Mouse (Mus musculus) fat pad, adult 2 months (tissue): ENCODE data around the gene D930048N14Rik.
"Not testable (repeated sequence)": the region's sequence is repeated elsewhere in the genome, so short reads cannot be mapped to it uniquely, and the experiment has no call there.

Source experiments
- DNase-seq: peaks from one replicate; pipeline ENCODE4 v3.0.0-alpha.2; 2011; ENCODE audit warnings: low read depth, low spot score; ENCODE audit errors: extremely low read depth

The D930048N14Rik gene

DNA sequence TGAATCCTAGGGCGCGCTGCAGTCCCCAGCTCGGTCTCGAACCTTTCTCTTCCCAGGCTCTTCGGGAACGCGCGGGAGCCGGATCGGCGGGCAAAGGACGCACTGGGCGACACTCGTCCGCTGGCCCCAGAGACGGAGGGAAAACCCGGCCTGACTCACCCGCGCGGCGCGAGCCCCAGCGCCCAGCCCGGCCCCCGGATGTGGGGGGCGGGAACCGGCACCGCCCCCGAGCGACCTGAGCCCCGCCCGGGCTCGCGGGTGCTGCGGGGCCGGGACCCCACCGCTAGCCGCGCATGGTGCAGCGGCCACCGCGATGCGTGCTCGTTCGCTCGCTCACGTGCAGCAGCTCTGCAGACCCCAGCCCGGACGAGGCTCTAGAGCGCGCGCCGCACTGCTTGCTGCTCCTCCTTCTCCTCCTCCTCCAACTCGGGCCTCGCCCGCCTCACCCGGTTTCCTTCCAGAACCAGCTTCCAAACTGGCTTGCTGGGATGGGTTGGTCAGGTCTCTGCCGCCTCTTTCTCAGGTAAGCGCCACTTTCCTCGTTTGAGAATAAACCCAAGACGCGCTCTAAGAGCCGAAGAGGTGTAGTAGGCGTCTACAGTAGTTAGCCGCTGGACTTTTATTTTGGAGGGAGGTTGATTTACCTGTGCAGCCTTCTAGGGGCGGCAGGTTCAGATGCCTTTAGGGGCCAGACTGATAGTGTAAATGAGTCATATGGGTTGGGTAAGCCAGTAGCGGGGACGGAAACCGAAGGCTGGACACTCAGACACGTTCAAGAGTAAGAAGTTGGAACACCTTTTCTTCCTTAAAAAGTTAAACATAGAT lies at the start of gene D930048N14Rik, which contains the start of gene N4bp3:
D930048N14Rik (plus strand) TSS at position 264 of the 825 bp plus-strand sequence.
N4bp3 (minus strand) TSS at position 152 of the 825 bp plus-strand sequence.
- no peak for DNase-seq

DNA sequence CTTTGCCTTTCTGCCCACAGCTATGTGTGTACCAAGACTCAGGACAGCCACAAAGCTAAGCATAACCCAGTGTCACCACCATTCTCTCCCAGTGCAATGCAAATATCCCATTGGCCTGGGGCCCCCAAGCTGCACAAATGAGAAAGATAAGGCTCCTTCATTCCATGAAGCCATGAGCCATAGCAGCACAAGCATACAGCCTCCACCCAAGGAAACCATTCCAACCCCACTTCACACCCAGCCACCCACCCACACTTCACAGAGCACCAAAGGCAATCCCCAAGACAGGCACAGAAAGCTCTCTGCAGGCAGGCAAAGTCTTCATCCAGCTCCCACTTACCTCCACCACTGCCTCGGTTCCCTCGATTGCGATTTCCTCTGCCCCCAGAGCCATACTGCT lies 48.5 kb upstream of the D930048N14Rik start:
- DNase-seq, result no peak

DNA sequence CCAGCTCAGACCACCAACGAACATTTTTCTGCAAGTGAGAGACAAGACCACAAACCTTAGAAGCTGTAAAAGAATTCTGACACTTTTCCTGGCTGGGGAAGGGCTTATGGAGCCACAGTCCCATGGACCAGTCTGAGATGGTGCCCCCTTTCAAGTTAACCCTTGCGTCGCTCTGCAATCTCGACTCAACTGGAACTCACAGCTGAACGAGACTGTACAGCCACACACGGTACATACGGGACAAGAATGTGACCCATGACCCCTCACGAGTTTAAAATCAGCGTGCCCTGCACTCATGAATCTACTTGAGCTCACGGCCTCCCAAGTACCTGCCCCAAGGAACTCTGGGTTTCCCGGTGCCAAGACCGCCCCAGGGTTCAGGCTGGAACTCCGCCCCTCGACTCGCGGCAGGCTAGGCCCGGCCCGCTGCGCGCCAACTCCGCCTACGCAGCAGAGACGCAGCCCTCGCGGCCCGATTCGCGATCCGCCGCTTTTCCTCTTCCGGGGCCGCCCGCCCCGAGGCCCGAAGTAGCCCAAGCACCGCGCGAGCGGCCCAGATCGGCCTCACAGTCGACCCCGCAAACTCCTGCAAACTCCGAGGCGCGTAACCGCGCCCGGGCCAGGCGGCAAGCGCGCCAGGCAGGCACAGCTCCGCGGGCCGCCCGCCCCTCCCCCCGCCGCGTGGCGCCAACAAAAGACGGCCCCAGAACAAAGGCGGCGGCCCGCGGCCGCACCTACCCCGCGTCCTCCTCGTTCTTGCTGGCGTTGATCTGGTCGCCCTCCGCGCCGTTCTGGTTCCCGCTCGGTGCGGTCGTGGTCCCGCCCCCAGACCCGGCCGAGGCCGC lies 44.9 kb upstream of the D930048N14Rik start:
- no peak for DNase-seq

DNA sequence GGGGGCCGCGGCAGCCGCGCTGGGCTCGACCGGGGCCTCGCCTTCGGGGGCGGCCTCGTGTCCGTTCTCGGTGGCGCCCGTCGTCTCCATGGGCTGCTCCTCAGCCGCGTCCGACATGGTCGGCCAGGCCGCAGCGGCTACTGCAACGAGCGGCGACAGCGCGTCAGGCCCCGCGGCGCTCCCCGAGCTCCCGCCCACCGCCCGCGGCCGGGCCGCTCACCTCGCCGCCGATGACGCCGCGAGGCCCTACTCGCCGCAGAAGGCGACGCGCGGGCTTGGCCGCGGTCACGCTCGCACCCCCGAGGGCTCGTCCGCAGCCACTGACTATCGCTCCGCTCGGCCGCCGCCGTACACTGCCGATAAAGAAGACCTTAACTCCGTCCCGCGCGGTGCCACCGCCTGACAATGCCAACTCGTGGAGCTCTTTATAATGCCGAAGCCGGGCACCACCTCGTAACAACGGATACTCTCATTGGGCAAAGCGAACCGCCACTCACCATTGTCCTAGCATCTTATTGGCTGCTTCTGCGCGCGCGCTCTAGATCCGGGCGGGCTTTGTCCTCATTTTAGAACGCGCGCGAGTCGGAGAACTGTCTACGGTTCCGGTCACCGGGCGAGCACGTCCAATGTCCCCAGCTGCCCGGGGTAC lies 44.2 kb upstream of the D930048N14Rik start, which contains the start of gene Hnrnpab:
Hnrnpab (minus strand) TSS at position 401 of the 649 bp plus-strand sequence.
- DNase-seq, result no peak

GRCm38 (mm10) chr11:51607096-51607738 lies 43.5 kb upstream of the D930048N14Rik start:
- DNase-seq, result no peak

- no peak for DNase-seq
These were observed 41.4 kb upstream of the D930048N14Rik start for GRCm38 (mm10) chr11:51609266-51609909.

DNA sequence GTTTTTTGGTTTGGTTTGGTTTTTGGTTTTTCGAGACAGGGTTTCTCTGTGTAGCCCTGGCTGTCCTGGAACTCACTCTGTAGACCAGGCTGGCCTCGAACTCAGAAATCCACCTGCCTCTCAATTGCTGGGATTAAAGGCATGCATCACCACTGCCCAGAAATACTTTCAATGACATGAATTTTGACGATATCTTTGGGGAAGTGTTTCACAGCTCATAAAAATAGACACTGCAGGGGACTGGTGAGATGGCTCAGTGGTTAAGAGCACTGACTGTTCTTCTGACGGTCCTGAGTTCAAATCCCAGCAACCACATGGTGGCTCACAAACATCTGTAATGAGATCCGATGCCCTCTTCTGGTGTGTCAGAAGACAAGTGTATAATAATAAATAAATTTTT lies 40.8 kb upstream of the D930048N14Rik start:
- not testable (repeated sequence) for DNase-seq

DNA sequence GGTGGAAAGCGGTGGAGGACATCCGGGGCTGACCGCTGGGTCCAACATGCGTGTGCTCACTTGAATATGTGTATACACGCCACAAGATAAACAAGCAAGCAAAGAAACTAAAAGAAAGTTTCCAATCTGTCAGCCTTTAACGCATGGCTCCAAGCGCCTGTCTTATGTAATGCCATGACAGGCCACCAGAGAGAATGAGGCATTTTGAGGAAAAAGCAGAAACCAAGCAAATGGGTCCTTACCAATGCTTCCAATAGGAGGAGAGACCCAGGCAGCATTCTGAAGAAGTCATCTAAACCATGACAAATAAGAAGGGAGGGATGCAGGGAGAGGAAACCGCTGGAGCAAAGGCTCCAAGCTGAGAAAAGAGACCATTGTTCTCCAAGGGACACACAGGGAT lies 36.5 kb upstream of the D930048N14Rik start:
- no peak for DNase-seq

GRCm38 (mm10) chr11:51615129-51615528 lies 35.6 kb upstream of the D930048N14Rik start:
- DNase-seq, result no peak

GRCm38 (mm10) chr11:51615601-51616000 lies 35.2 kb upstream of the D930048N14Rik start:
- no peak for DNase-seq

- not testable (repeated sequence) for DNase-seq
These were observed 34.6 kb upstream of the D930048N14Rik start for GRCm38 (mm10) chr11:51616113-51616512.

DNA sequence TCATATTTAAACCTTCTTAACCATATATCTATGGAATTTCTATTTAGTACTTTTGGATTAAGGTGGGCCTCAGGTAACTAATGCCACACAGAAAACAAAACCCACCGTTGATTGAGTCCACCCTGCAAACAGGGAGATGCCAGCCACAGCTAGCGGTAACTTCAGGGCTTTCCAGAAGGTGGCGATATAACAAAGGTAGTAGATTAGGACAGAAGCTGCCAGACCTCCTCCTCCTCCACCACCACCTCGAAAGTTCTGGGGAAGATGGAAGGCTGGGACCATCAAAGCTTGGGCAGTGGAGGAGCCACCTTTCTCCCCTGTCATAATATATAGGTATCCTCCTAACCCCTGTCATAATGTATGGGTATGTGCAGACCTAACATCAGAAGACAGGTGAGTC lies 33.1 kb upstream of the D930048N14Rik start:
- no peak for DNase-seq

- DNase-seq, result no peak
These were observed 31.8 kb upstream of the D930048N14Rik start for GRCm38 (mm10) chr11:51618894-51619408.

DNA sequence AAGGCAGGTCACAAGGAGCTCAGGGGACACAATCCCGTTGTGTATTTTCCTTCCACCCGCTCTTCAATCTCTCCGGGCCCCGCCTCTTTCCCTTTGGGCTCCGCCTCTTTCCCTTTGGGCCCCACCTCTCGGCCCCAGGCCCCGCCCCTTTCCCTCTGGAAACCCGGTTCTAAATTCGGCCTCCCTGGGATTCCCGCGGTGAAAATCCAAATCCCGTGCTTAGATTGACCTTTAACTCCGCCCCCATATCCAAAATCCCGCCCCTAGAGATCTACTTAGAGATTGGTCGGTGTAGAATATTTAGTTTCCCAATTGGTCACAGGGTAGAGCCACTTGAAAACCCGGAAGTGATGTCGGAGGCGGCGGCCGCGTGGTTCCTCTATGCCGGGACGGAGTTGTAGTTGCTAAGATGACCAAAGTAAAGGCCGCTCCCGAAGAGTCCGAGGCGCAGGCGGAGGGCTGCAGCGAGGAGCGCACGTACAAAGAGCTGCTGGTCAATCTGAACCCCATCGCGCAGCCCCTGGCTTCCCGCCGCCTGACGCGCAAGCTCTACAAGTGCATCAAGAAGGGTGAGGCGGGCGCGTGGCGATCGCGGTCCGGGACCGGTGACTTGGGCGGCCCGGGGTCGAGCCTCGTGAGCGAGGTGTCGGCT lies 31.2 kb upstream of the D930048N14Rik start, which contains the start of gene Nhp2:
Nhp2 (plus strand) TSS at position 327 of the 652 bp plus-strand sequence.
- peak; percentile 100 for DNase-seq

- no peak for DNase-seq
These were observed 30.7 kb upstream of the D930048N14Rik start for GRCm38 (mm10) chr11:51620084-51620483.

DNA sequence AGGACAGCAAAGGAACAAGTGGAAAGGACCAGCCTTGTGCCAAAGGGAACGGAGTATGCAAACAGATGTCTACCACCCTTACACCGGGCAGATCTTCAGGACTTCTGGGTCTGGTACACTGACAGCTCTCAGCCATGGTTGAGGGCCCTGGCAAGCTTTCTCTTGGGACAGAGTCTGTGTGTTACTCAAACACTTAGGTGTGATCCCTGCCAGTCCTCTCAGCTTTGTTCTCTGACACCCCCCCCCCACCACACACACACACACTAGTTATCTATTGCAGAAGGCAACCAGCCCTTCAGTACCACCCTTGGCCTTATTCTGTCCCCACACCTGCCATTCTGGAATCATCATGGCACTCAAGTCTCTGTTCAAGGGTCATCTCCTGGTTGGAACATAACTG lies 29.0 kb upstream of the D930048N14Rik start:
- DNase-seq, result no peak

DNA sequence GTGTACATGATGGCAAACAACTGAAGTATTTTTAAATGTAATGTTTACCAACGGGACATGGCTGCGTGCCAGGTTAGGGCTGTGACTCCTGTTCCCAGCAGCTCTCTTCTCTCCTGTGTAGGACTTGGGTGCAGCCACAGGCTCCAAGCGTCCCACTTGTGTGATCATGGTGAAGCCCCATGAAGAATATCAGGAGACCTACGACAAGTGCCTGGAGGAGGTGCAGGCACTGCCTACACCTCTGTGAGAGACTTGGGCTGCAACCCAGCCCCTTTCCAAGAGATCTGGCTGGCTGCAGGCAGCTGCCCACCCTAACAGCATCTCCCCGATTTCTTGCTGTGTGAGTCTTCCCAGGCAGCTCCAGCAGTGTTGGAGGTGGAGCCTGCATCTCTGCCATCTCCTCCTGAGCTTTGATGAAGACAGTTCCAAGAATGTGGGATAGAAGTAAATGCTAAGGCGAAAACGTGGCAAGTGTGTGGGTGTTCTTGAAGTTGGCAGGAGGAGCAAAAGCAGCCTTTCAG lies 27.7 kb upstream of the D930048N14Rik start:
- no peak for DNase-seq

DNA sequence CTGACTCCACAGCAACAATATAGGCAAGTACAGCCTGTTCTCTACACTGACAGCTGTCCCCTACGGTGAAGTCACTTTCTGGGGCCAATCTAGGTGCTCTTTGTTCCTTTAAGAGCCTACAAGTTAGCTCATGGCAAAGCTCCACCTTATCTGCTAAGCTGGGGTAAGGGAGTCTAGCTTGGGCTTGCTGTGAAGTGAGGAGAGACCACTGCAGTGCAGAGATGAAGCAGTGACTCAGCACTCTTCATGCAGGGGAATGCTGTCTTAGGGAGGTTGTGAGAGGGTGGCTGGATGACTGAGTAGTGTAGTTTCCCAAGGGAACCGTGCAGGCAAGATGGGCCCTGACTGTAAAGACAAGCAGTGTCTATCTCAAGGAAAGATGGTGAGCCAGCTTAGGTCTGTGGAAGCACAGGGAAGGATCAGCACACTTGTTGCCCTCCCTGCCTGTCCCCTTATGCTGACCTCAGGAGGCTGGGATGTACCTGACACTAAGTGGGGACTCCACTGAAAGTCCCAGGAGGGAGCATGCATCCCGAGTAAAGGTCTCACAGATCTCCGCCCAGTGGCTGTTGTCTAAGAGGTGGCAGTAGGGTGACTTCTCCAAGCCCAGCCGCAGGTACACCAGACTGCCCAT lies 25.4 kb upstream of the D930048N14Rik start:
- no peak for DNase-seq

DNA sequence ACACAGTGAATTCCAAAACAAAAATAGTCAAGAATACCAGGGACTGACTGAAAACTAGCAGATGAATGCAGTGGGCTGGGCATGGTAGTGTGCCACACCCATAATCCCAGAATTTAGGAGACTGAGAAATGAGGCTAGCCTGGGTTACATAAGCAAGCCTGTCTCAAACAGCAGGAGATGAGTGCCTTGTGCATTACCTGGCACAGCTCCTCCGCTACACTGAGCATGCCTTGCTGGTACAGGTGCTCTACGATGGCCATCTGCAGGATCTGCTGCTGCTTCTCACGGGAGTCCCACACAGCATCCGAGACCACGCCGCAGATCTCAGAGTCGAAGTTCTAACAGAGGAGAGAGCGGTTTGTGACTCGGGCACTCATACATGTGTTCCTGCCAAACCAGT lies 23.3 kb upstream of the D930048N14Rik start:
- no peak for DNase-seq
